Mouse (Mus musculus): ENCODE results near the gene Olfr713.

DNA sequence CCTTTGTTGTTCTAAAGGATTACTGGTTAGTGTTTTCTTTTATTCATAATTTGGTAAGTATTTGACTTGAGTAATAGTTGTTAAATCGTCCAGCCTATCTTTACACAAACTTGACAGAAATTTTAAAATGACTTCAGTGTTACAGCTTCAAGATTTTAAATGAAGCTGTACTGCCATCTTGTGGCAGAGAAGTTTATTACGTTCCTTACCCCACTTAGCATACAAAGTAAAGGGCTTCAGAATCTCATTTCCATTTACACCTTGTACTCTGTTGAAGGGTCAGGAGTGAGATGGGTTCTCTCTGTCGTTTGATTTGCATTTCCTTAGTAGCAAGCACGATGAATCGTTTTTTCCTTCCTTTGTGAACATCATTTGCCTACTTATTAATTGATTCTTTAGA lies 14.9 kb downstream of the Olfr713 start:
- TF ChIP-seq GATA1 (IDR thresholded peaks at IDR 0.05; ENCODE audit: low read length) (no peak), TAL1 (IDR thresholded peaks at IDR 0.05; ENCODE audit: low read length) (no peak)
